In the genomic region with DNA sequence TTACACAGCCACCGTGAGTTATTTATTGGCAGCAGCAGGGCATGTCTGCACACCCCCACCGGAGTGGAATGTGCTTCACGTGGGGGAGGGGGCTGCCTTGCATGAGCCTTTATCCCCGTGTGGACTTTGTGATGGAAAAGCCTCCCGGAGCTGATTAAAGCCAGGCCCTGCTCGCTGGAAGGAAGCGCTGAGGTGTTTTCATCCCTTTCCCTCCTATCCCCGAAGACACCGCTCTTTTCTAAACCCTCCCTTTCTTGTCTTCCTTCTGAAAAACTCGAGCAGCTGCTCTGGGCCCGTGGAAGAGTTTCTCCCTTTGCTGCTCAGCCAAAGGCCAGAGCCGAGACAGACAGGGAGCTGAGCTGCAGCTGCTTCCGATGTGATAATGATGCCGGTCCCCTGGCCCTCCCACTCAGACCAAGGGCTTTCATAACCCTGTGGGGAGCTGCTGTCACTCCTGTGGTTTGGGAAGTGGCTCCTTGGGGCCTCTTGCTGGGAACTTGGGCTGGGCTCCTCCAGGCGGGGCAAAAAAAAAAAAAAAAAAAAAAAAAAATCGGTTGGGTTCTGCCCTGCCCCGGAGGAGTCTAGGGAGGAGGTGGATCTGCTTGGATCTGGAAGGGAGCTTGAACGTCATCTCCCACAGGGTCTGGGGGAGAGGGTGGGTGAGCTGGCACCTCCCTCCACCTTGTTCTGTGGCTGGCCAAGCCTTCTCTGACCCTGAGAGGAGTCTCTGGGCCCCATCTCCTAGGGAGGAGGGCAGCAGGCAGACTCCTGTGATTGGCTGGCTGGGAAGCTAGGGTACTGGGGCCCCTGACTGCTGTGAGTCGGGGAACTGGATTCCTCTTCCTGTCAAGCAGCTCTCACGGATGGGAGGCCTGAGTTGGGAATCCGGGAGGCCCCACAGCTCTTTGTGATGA, we compare ENCODE assay signal across 8 mouse cellular contexts. TPM values are rescaled to one million over a fixed set of nuclear protein-coding genes. Genes with fewer than 3 reads are reported as not detected.
DNase-seq lines count a peak whose midpoint lies in the region; ATAC-seq lines count a peak whose summit lies in the region.

No protein-coding gene starts in this region.

- H3K4me2 ChIP-seq in stomach, embryonic 15.5 days: peak overlapping the region; percentile 78

- peak overlapping the region; percentile 89 for H3K27ac ChIP-seq in limb, embryonic 10.5 days
- peak overlapping the region; percentile 95 for H3K27ac ChIP-seq in midbrain, embryonic 10.5 days (replicated peaks)
- peak overlapping the region; percentile 98 for H3K27ac ChIP-seq in stomach, embryonic 15.5 days

- DNase-seq in right cerebral cortex, postnatal 4 days: peak; percentile 25
- no peak for DNase-seq in right cerebral cortex, postnatal 36 days (ENCODE audit: low spot score in 2 of 2)
- DNase-seq in heart, postnatal 14 days: peak; percentile 71
- peak; percentile 77 for DNase-seq in limb, embryonic 10.5 days (ENCODE audit: low spot score)
- DNase-seq in midbrain, embryonic 10.5 days (ENCODE audit: low spot score): peak; percentile 88
- no peak for DNase-seq in layer of hippocampus, postnatal 25 days (ENCODE audit: extremely low spot score in 1 of 2, low spot score in 1 of 2)

- WGBS in limb, embryonic 10.5 days: under 1% methylated on average over 21 of the region's 21 CpGs
- WGBS in midbrain, embryonic 10.5 days: under 1% methylated on average over 21 of the region's 21 CpGs
- 1% methylated on average over 21 of the region's 21 CpGs for WGBS in stomach, embryonic 15.5 days

- H3K9me3 ChIP-seq in limb, embryonic 10.5 days (replicated peaks): no peaks in the 10 kb centered on the region
- no peaks in the 10 kb centered on the region for H3K9me3 ChIP-seq in midbrain, embryonic 10.5 days (replicated peaks)
- no peaks in the 10 kb centered on the region for H3K9me3 ChIP-seq in stomach, embryonic 15.5 days

- H3K4me1 ChIP-seq in limb, embryonic 10.5 days: peaks cover 45% of the 10 kb centered on the region
- peaks cover 59% of the 10 kb centered on the region for H3K4me1 ChIP-seq in midbrain, embryonic 10.5 days
- H3K4me1 ChIP-seq in stomach, embryonic 15.5 days: peaks cover 41% of the 10 kb centered on the region

- intact Hi-C loops in heart, postnatal 14 days (cut with DNase I): loop anchor here (2.0 kb wide), 2 partner anchors 13 to 73 kb away; no protein-coding TSS in a partner anchor

- H3K36me3 ChIP-seq in limb, embryonic 10.5 days: peaks cover 43% of the 10 kb centered on the region
- H3K36me3 ChIP-seq in midbrain, embryonic 10.5 days: peaks cover 37% of the 10 kb centered on the region
- H3K36me3 ChIP-seq in stomach, embryonic 15.5 days: peaks cover 15% of the 10 kb centered on the region

- H3K27me3 ChIP-seq in limb, embryonic 10.5 days (ENCODE audit: low read depth, poor library complexity, severe bottlenecking): no peaks in the 10 kb centered on the region
- H3K27me3 ChIP-seq in midbrain, embryonic 10.5 days (ENCODE audit: low read depth, poor library complexity, severe bottlenecking): no peaks in the 10 kb centered on the region
- H3K27me3 ChIP-seq in stomach, embryonic 15.5 days (replicated peaks): no peaks in the 10 kb centered on the region

- peak overlapping the region; percentile 74 for H3K4me3 ChIP-seq in limb, embryonic 10.5 days
- peak overlapping the region; percentile 96 for H3K4me3 ChIP-seq in midbrain, embryonic 10.5 days
- H3K4me3 ChIP-seq in stomach, embryonic 15.5 days (replicated peaks): peak overlapping the region; percentile 96

- ATAC-seq in erythroblast, adult 5-6 weeks (replicated peaks; ENCODE audit: low FRiP score, poor library complexity, severe bottlenecking): peak; percentile 39
- ATAC-seq in stomach, embryonic 15.5 days (ENCODE audit: insufficient read depth, low FRiP score, low read depth): peak; percentile 74

- H3K9ac ChIP-seq in stomach, embryonic 15.5 days: peak overlapping the region; percentile 87

RNA-seq across cellular contexts. Expression of gene Bysl, which starts 15.8 kb away (rescaled TPM):
- 1.2 and 2.1 TPM in 2 replicates for total RNA-seq in erythroblast, adult 5-6 weeks (2015; ENCODE audit: low replicate concordance)
- 3.2 and 4.3 TPM in 2 replicates for total RNA-seq in erythroblast, adult 5-6 weeks (2017; ENCODE audit: low replicate concordance)
- total RNA-seq in heart, postnatal 14 days (2021): 10 to 100 TPM; 14.0 to 15.8 TPM
- 41.3 and 48.3 TPM in 2 replicates for polyA plus RNA-seq in limb, embryonic 10.5 days (2016; fragmentation: Nextera tagmentation; extraction: Ambion mirVana)
- 41.2 and 41.9 TPM in 2 replicates for polyA plus RNA-seq in midbrain, embryonic 10.5 days (2016; fragmentation: Nextera tagmentation; extraction: Ambion mirVana)
- 21.2 and 21.4 TPM in 2 replicates for polyA plus RNA-seq in stomach, embryonic 15.5 days (2015; fragmentation: Nextera tagmentation; extraction: Ambion mirVana)
- total RNA-seq in layer of hippocampus, postnatal 25 days (2021): 10 to 100 TPM; 18.4 to 19.1 TPM

RNA-seq across cellular contexts. Expression of gene Med20, which starts 15.9 kb away (rescaled TPM):
- total RNA-seq in erythroblast, adult 5-6 weeks (2015; ENCODE audit: low replicate concordance): 10.4 and 19.9 TPM in 2 replicates
- 48.5 and 68.2 TPM in 2 replicates for total RNA-seq in erythroblast, adult 5-6 weeks (2017; ENCODE audit: low replicate concordance)
- total RNA-seq in heart, postnatal 14 days (2021): 10 to 100 TPM; 18.7 to 20.8 TPM
- polyA plus RNA-seq in limb, embryonic 10.5 days (2016; fragmentation: Nextera tagmentation; extraction: Ambion mirVana): 51.6 and 53.4 TPM in 2 replicates
- polyA plus RNA-seq in midbrain, embryonic 10.5 days (2016; fragmentation: Nextera tagmentation; extraction: Ambion mirVana): 43.2 and 45.9 TPM in 2 replicates
- 38.7 and 39.7 TPM in 2 replicates for polyA plus RNA-seq in stomach, embryonic 15.5 days (2015; fragmentation: Nextera tagmentation; extraction: Ambion mirVana)
- 10 to 100 TPM; 28.7 to 29.8 TPM for total RNA-seq in layer of hippocampus, postnatal 25 days (2021)

RNA-seq across cellular contexts. Expression of gene Gm20517, which starts 15.9 kb away (rescaled TPM):
- 2.5 and 4.8 TPM in 2 replicates for total RNA-seq in erythroblast, adult 5-6 weeks (2015; ENCODE audit: low replicate concordance)
- total RNA-seq in erythroblast, adult 5-6 weeks (2017; ENCODE audit: low replicate concordance): 6.3 and 16.2 TPM in 2 replicates
- total RNA-seq in heart, postnatal 14 days (2021): 1 to 10 TPM; 1.9 to 2.5 TPM
- polyA plus RNA-seq in limb, embryonic 10.5 days (2016; fragmentation: Nextera tagmentation; extraction: Ambion mirVana): 0.81 and 2.1 TPM in 2 replicates
- 1.4 and 2.2 TPM in 2 replicates for polyA plus RNA-seq in midbrain, embryonic 10.5 days (2016; fragmentation: Nextera tagmentation; extraction: Ambion mirVana)
- polyA plus RNA-seq in stomach, embryonic 15.5 days (2015; fragmentation: Nextera tagmentation; extraction: Ambion mirVana): 1.0 and 1.5 TPM in 2 replicates
- 1 to 10 TPM; 5.2 to 5.5 TPM for total RNA-seq in layer of hippocampus, postnatal 25 days (2021)

RNA-seq across cellular contexts. Expression of gene Usp49, which starts 35.0 kb away (rescaled TPM):
- 7.3 and 36.5 TPM in 2 replicates for total RNA-seq in erythroblast, adult 5-6 weeks (2015; ENCODE audit: low replicate concordance)
- total RNA-seq in erythroblast, adult 5-6 weeks (2017; ENCODE audit: low replicate concordance): 14.8 and 27.6 TPM in 2 replicates
- 1 to 10 TPM; 4.4 to 4.5 TPM for total RNA-seq in heart, postnatal 14 days (2021)
- polyA plus RNA-seq in limb, embryonic 10.5 days (2016; fragmentation: Nextera tagmentation; extraction: Ambion mirVana): 5.5 and 6.8 TPM in 2 replicates
- 4.9 and 7.3 TPM in 2 replicates for polyA plus RNA-seq in midbrain, embryonic 10.5 days (2016; fragmentation: Nextera tagmentation; extraction: Ambion mirVana)
- polyA plus RNA-seq in stomach, embryonic 15.5 days (2015; fragmentation: Nextera tagmentation; extraction: Ambion mirVana): 5.3 and 6.3 TPM in 2 replicates
- 10 to 100 TPM in 1 of 2 experiments, 1 to 10 TPM in 1; 9.7 to 14.7 TPM for total RNA-seq in layer of hippocampus, postnatal 25 days (2021)

Comparison
In these comparisons a context has a peak if more than half of its experiments do, and no peak if none do; other contexts are left out.
1. DNase-seq: peak in right cerebral cortex, postnatal 4 days (single experiment), heart, postnatal 14 days (2 of 2), limb, embryonic 10.5 days (single experiment) and midbrain, embryonic 10.5 days (single experiment); none in right cerebral cortex, postnatal 36 days (0 of 2) and layer of hippocampus, postnatal 25 days (0 of 2).
2. Peak in every context shown above with its lines, with median percentiles within 50 percentile points of each other: H3K27ac ChIP-seq and H3K4me3 ChIP-seq.